Mouse (Mus musculus) lung, postnatal 14 days (tissue): ENCODE measurements around the gene Vim.

Experiments
- DNase-seq: peaks from one replicate; pipeline ENCODE4 v3.0.0; 2021

Gene Vim

GRCm38 (mm10) chr2:13573408-13574065, at the start of gene Vim:
Gene Vim (plus strand): TSS chr2:13573927.
- DNase-seq = peak; percentile 92

GRCm38 (mm10) chr2:13526205-13526604, 47.5 kb upstream of the Vim start:
- no peak for DNase-seq

GRCm38 (mm10) chr2:13527125-13527524, 46.6 kb upstream of the Vim start:
- DNase-seq = no peak

- peak; percentile 19 for DNase-seq
Observed at GRCm38 (mm10) chr2:13527531-13527930, 46.2 kb upstream of the Vim start.

- no peak for DNase-seq
Observed at GRCm38 (mm10) chr2:13529253-13529933, 44.3 kb upstream of the Vim start.

GRCm38 (mm10) chr2:13530639-13531038, 43.1 kb upstream of the Vim start:
- no peak for DNase-seq

- no peak for DNase-seq
Observed at GRCm38 (mm10) chr2:13536747-13537146, 37.0 kb upstream of the Vim start.

GRCm38 (mm10) chr2:13537733-13538132, 36.0 kb upstream of the Vim start:
- peak; percentile 49 for DNase-seq

- no peak for DNase-seq
Observed at GRCm38 (mm10) chr2:13538258-13538657, 35.5 kb upstream of the Vim start.

GRCm38 (mm10) chr2:13538704-13539377, 34.9 kb upstream of the Vim start:
- DNase-seq = no peak

- DNase-seq = no peak
Observed at GRCm38 (mm10) chr2:13539860-13540259, 33.9 kb upstream of the Vim start.

GRCm38 (mm10) chr2:13543519-13544124, 30.1 kb upstream of the Vim start:
- DNase-seq = no peak

- DNase-seq = peak; percentile 83
Observed at GRCm38 (mm10) chr2:13544193-13544824, 29.4 kb upstream of the Vim start, which contains the start of gene Trdmt1. Gene Trdmt1 (minus strand): TSS chr2:13544668.

- no peak for DNase-seq
Observed at GRCm38 (mm10) chr2:13548749-13549148, 25.0 kb upstream of the Vim start.

- no peak for DNase-seq
Observed at GRCm38 (mm10) chr2:13553966-13554365, 19.8 kb upstream of the Vim start.

GRCm38 (mm10) chr2:13556239-13556638, 17.5 kb upstream of the Vim start:
- no peak for DNase-seq

GRCm38 (mm10) chr2:13557145-13558030, 16.3 kb upstream of the Vim start:
- no peak for DNase-seq

GRCm38 (mm10) chr2:13558607-13559262, 15.0 kb upstream of the Vim start:
- DNase-seq = no peak

- DNase-seq = no peak
Observed at GRCm38 (mm10) chr2:13559303-13559702, 14.4 kb upstream of the Vim start.

- no peak for DNase-seq
Observed at GRCm38 (mm10) chr2:13559729-13560128, 14.0 kb upstream of the Vim start.

GRCm38 (mm10) chr2:13560396-13560795, 13.3 kb upstream of the Vim start:
- no peak for DNase-seq
